Mouse (Mus musculus) liver, embryonic 15.5 days (tissue): Measurements from ENCODE around the gene Tradd. TPM values are rescaled to one million over a fixed set of nuclear protein-coding genes. Genes with fewer than 3 reads are reported as not detected.
A peak's percentile ranks its signal among the peaks of the same experiment; 100 is the strongest.

Experiments
- ATAC-seq: fragments of 200-750 bp; cut with Nextera tagmentation; 2 replicates; pipeline ENCODE4 v1.8.0; 2017; ENCODE audit warnings: moderate number of reproducible peaks, mild to moderate bottlenecking, moderate library complexity; ENCODE audit not compliant: insufficient read depth
- H3K27ac ChIP-seq: fragments of 300-500 bp; sonication (generic); replicated peaks from 2 replicates; pipeline ENCODE4 v1.5.1; 2015; ENCODE audit warnings: mild to moderate bottlenecking, inconsistent platforms
- H3K27me3 ChIP-seq: fragments of 300-500 bp; sonication (generic); 2 replicates; pipeline ENCODE4 v1.6.1; 2015; ENCODE audit warnings: mild to moderate bottlenecking, inconsistent platforms
- H3K36me3 ChIP-seq: fragments of 300-500 bp; sonication (generic); replicated peaks from 2 replicates; pipeline ENCODE4 v1.6.1; 2015; ENCODE audit warnings: moderate library complexity, mild to moderate bottlenecking, inconsistent platforms
- H3K4me1 ChIP-seq: fragments of 300-500 bp; sonication (generic); replicated peaks from 2 replicates; pipeline ENCODE4 v1.6.1; 2015; ENCODE audit warnings: inconsistent platforms
- H3K4me2 ChIP-seq: fragments of 300-500 bp; sonication (generic); 2 replicates; pipeline ENCODE4 v1.6.1; 2015; ENCODE audit warnings: moderate library complexity, mild to moderate bottlenecking, inconsistent platforms
- H3K4me3 ChIP-seq: fragments of 300-500 bp; sonication (generic); replicated peaks from 2 replicates; pipeline ENCODE4 v1.5.1; 2015; ENCODE audit warnings: mild to moderate bottlenecking, inconsistent platforms
- H3K9ac ChIP-seq: fragments of 300-500 bp; sonication (generic); 2 replicates; pipeline ENCODE4 v1.6.1; 2015; ENCODE audit warnings: moderate library complexity, mild to moderate bottlenecking, inconsistent platforms
- H3K9me3 ChIP-seq: fragments of 300-500 bp; sonication (generic); replicated peaks from 2 replicates; pipeline ENCODE4 v1.6.1; 2016; ENCODE audit warnings: inconsistent platforms
- WGBS: fragments of 180-500 bp; shearing (Covaris S2); methylation state at CpG from one replicate; pipeline ENCODE4 v1.1.7; 2015; ENCODE audit warnings: mixed read lengths; ENCODE audit not compliant: insufficient replicate concordance; 5-methylcytosine and 5-hydroxymethylcytosine counted together
- polyA plus RNA-seq: library from polyadenylated mRNA; unstranded; fragments of >200 nt; fragmentation: Nextera tagmentation; extraction: Ambion mirVana; gene quantifications from 2 replicates; pipeline ENCODE4 v1.2.1, GENCODE M21; 2015

The Tradd gene
- polyA plus RNA-seq, 1 experiment from 2014 or later, result 14.9 TPM

- Histone ChIP-seq H3K9me3 (no peaks in the 10 kb centered on the region), H3K4me2 (peak overlapping the region; percentile 42), H3K27ac (no peak overlapping the region), H3K4me3 (0 out of 2 replicates have a peak overlapping the region, but pooled peaks have one; percentile 3), H3K36me3 (no peaks in the 10 kb centered on the region), H3K4me1 (peaks cover 25% of the 10 kb centered on the region), H3K27me3 (peaks cover 89% of the 10 kb centered on the region), H3K9ac (no peak overlapping the region)
- ATAC-seq, result peak; percentile 69
- WGBS, result 30% methylated on average over 23 of the region's 23 CpGs
These were observed 18.7 kb upstream of the Tradd start for GRCm38 (mm10) chr8:105283074-105283473.

GRCm38 (mm10) chr8:105282239-105282638 is 17.8 kb upstream of the Tradd start:
- no peaks in the 10 kb centered on the region for H3K36me3 ChIP-seq
- H3K4me1 ChIP-seq, result peaks cover 26% of the 10 kb centered on the region
- H3K9ac ChIP-seq, result no peak overlapping the region
- ATAC-seq, result no peak
- H3K9me3 ChIP-seq, result no peaks in the 10 kb centered on the region
- H3K27ac ChIP-seq, result no peak overlapping the region
- H3K4me2 ChIP-seq, result no peak overlapping the region
- WGBS, result 32% methylated on average over 4 of the region's 4 CpGs
- H3K27me3 ChIP-seq, result peaks cover 94% of the 10 kb centered on the region
- H3K4me3 ChIP-seq, result no peak overlapping the region

- no peaks in the 10 kb centered on the region for H3K9me3 ChIP-seq
- H3K36me3 ChIP-seq, result no peaks in the 10 kb centered on the region
- H3K4me2 ChIP-seq, result no peak overlapping the region
- no peak overlapping the region for H3K4me3 ChIP-seq
- WGBS, result 79% methylated on average over 12 of the region's 12 CpGs
- no peak overlapping the region for H3K9ac ChIP-seq
- H3K27me3 ChIP-seq, result peaks cover 94% of the 10 kb centered on the region
- no peak for ATAC-seq
- H3K4me1 ChIP-seq, result peaks cover 26% of the 10 kb centered on the region
- H3K27ac ChIP-seq, result no peak overlapping the region
These were observed 17.4 kb upstream of the Tradd start for GRCm38 (mm10) chr8:105281821-105282220.

- no peak for ATAC-seq
- 40% methylated on average over 3 of the region's 3 CpGs for WGBS
- Histone ChIP-seq H3K27me3 (peaks cover 94% of the 10 kb centered on the region), H3K4me3 (no peak overlapping the region), H3K9me3 (no peaks in the 10 kb centered on the region), H3K9ac (no peak overlapping the region), H3K4me2 (no peak overlapping the region), H3K4me1 (peaks cover 35% of the 10 kb centered on the region), H3K36me3 (no peaks in the 10 kb centered on the region), H3K27ac (no peak overlapping the region)
These were observed 16.2 kb upstream of the Tradd start for GRCm38 (mm10) chr8:105280567-105280966.

- H3K9ac ChIP-seq, result no peak overlapping the region
- H3K27ac ChIP-seq, result no peak overlapping the region
- peak overlapping the region; percentile 57 for H3K4me2 ChIP-seq
- 1% methylated on average over 28 of the region's 28 CpGs for WGBS
- H3K27me3 ChIP-seq, result peaks cover 98% of the 10 kb centered on the region
- peak overlapping the region; percentile 24 for H3K4me3 ChIP-seq
- H3K36me3 ChIP-seq, result no peaks in the 10 kb centered on the region
- no peaks in the 10 kb centered on the region for H3K9me3 ChIP-seq
- peak; percentile 61 for ATAC-seq
- peaks cover 35% of the 10 kb centered on the region for H3K4me1 ChIP-seq
These were observed 14.5 kb upstream of the Tradd start for GRCm38 (mm10) chr8:105278911-105279334.

- Histone ChIP-seq H3K36me3 (no peaks in the 10 kb centered on the region), H3K9me3 (no peaks in the 10 kb centered on the region), H3K27ac (no peak overlapping the region), H3K4me2 (peak overlapping the region; percentile 63), H3K27me3 (peaks cover 97% of the 10 kb centered on the region), H3K4me3 (peak overlapping the region; percentile 32), H3K9ac (no peak overlapping the region), H3K4me1 (peaks cover 24% of the 10 kb centered on the region)
- WGBS, result 4% methylated on average over 30 of the region's 30 CpGs
- 0 out of 2 replicates have a peak, but pooled peaks have one; percentile 23 for ATAC-seq
These were observed 12.1 kb upstream of the Tradd start for GRCm38 (mm10) chr8:105276292-105277120.

GRCm38 (mm10) chr8:105275840-105276239 is 11.4 kb upstream of the Tradd start, which contains the start of gene Nol3:
Gene Nol3, plus strand, starts transcription at chr8:105276140.
- peaks cover 99% of the 10 kb centered on the region for H3K27me3 ChIP-seq
- peak within 1 kb of the TSS; percentile 63 for H3K4me2 ChIP-seq
- 8% methylated on average over 10 of the region's 10 CpGs for WGBS
- H3K4me3 ChIP-seq, result peak within 1 kb of the TSS; percentile 32
- ATAC-seq, result no peak
- H3K36me3 ChIP-seq, result no peaks in the 10 kb centered on the region
- H3K27ac ChIP-seq, result no peak within 1 kb of the TSS
- no peaks in the 10 kb centered on the region for H3K9me3 ChIP-seq
- H3K4me1 ChIP-seq, result peaks cover 25% of the 10 kb centered on the region
- H3K9ac ChIP-seq, result no peak within 1 kb of the TSS

- no peak for ATAC-seq
- no peak overlapping the region for H3K9ac ChIP-seq
- no peaks in the 10 kb centered on the region for H3K9me3 ChIP-seq
- H3K4me1 ChIP-seq, result peaks cover 30% of the 10 kb centered on the region
- 7% methylated on average over 11 of the region's 11 CpGs for WGBS
- H3K4me2 ChIP-seq, result no peak overlapping the region
- H3K27ac ChIP-seq, result no peak overlapping the region
- no peak overlapping the region for H3K4me3 ChIP-seq
- peaks cover 99% of the 10 kb centered on the region for H3K27me3 ChIP-seq
- no peaks in the 10 kb centered on the region for H3K36me3 ChIP-seq
These were observed 11.0 kb upstream of the Tradd start for GRCm38 (mm10) chr8:105275387-105275786.

- Histone ChIP-seq H3K27me3 (peaks cover 99% of the 10 kb centered on the region), H3K4me2 (no peak overlapping the region), H3K27ac (no peak overlapping the region), H3K9me3 (no peaks in the 10 kb centered on the region), H3K36me3 (no peaks in the 10 kb centered on the region), H3K4me3 (no peak overlapping the region), H3K9ac (no peak overlapping the region), H3K4me1 (peaks cover 31% of the 10 kb centered on the region)
- WGBS, result 2% methylated on average over 11 of the region's 11 CpGs
- no peak for ATAC-seq
These were observed 6.4 kb upstream of the Tradd start for GRCm38 (mm10) chr8:105270916-105271186.

GRCm38 (mm10) chr8:105270101-105270915 is 5.9 kb upstream of the Tradd start:
- Histone ChIP-seq H3K27ac (no peak overlapping the region), H3K9ac (no peak overlapping the region), H3K36me3 (no peaks in the 10 kb centered on the region), H3K4me2 (peak overlapping the region; percentile 64), H3K9me3 (no peaks in the 10 kb centered on the region), H3K4me1 (peaks cover 35% of the 10 kb centered on the region), H3K4me3 (peak overlapping the region; percentile 38; the same call in 1 of the 2 replicates), H3K27me3 (peaks cover 99% of the 10 kb centered on the region)
- no peak for ATAC-seq
- 5% methylated on average over 39 of the region's 39 CpGs for WGBS

GRCm38 (mm10) chr8:105269461-105269947 is 5.1 kb upstream of the Tradd start, which contains the start of gene Hsf4:
Gene Hsf4, plus strand, starts transcription at chr8:105269801.
- ATAC-seq, result peak; percentile 37
- WGBS, result under 1% methylated on average over 42 of the region's 42 CpGs
- no peak within 1 kb of the TSS for H3K9ac ChIP-seq
- H3K4me2 ChIP-seq, result peak within 1 kb of the TSS; percentile 64
- no peaks in the 10 kb centered on the region for H3K36me3 ChIP-seq
- H3K27ac ChIP-seq, result no peak within 1 kb of the TSS
- peaks cover 43% of the 10 kb centered on the region for H3K4me1 ChIP-seq
- H3K9me3 ChIP-seq, result no peaks in the 10 kb centered on the region
- peaks cover 99% of the 10 kb centered on the region for H3K27me3 ChIP-seq
- H3K4me3 ChIP-seq, result peak within 1 kb of the TSS; percentile 38
